Mouse (Mus musculus) cerebellum, postnatal 10 days (tissue): ENCODE measurements at regions not wholly inside any gene's neighbourhood (a gene's known extent, or its start where the extent isn't known, plus 50 kb on each side); places are given as distances from the start of the nearest gene placed in this dataset.

Experiments used
- DNase-seq, 2 experiments: peaks; one replicate each; pipeline ENCODE4 v3.0.0; 2021; ENCODE audit warnings: mixed read lengths in 2 of 2

DNA sequence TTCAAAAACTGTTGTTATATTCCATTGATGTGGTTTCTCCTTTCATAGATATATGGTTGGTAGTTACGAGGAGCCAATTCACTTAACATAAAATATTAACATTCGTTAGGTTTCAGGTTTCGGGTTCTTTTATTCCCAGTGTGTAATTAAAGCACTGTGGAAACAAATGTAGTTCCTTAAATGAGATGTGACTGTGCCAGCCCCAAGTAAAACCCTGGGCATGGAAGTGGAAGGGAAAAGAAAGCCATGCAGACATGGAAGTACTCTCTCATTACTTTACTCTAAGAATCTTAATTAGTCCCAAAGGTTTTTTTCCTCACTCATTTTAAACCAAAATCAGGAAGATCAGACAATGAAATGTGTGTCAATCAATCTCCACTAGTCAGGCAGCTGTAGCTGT is 784.9 kb upstream of the Apob start:
- no peak for DNase-seq

DNA sequence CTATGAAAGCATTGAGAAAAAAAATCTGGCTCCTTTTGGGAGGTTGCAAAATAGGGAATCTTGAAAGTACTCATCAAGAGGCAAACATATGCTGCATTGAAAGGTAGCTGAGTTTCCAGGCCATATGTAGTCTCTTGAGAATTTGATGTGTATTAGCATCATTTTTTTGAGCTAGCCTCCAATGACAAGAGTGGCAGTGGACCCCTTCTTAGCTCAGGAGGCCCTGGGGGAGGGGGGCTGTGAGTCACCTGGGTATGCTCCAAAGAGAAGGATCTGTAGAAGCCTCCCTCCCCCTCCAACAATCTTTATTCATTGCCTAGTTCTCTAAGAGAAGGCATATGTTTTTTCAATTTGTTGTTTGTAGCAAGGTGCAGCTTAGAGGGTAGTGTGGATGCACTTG is 779.4 kb upstream of the Apob start:
- DNase-seq: no peak

DNA sequence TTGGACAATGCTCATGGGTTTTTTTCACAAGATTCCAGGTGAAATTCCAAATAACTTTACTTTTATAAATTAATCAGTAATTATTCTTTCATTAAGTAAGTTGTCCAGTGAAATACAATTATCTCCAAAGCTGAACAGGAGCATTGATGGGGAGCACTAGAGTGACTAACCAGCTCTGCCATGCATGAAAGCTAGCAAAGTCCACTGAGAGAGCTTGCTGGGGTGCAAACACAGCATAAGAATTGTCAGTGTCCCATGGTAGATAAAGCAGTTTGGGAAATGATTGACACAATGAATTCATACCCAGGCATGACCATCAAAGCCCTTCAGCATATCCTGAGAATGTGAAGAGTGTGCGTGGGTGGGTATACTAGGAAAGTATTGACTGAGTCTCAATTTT is 776.6 kb upstream of the Apob start:
- no peak for DNase-seq

DNA sequence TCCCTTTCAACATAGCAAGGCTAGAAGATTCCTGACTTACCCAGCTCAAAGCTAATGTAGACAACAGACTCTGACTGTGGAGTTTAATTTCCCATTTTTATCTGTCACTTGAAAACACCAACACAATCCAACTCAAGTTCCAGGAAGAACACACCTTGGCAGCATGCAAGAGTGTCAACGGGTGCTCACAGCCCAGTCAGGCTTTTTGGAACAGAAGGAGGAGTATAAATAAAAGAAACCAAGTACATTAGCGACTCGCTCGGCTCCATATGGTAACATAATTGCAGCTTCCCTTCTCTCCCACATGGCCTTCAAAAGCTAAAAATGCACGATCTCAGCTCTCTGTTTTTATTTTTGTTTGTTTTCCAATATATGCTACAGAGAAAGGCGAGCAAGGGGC is 761.8 kb upstream of the Apob start:
- DNase-seq: peak; percentile 25 to 42

DNA sequence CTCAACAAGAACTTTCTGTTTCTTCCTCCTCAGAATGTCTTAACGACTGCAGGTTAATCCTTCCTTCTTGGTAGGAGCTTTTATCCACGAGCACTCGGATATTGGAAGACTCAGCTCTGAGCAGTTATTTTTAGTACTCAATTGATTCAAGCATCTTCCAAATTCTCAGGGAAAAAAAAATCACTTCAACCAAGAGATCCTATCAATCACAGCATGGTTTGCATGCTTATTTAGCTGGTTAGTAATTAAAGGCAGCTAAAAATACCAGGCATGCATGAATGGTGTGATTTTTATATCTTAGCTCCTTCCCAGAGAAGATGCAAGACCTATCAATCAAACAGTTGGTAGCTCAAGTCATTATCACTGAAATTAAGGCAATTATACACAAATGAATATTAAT is 759.9 kb upstream of the Apob start:
- DNase-seq: no peak

DNA sequence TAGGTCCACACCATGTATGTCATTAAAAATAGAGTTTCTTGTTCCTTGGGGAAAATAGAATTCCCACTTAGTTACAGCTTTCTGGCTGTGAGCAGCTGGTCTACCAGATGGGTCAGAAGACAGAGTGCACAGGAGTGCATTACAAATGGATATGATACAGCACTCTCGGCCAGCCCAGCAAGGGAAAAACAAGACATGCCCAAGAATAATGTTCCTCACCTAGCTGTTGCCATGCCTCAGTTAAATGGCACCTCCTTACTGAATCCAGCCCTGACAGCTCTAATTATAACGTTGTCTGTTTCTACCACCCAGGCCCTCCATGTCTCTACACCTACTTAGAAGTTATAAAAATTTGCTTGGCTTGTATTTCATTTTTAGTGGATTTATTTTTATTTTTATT is 749.3 kb upstream of the Apob start:
- peak in 1 of 2 experiments; percentile 16 for DNase-seq

DNA sequence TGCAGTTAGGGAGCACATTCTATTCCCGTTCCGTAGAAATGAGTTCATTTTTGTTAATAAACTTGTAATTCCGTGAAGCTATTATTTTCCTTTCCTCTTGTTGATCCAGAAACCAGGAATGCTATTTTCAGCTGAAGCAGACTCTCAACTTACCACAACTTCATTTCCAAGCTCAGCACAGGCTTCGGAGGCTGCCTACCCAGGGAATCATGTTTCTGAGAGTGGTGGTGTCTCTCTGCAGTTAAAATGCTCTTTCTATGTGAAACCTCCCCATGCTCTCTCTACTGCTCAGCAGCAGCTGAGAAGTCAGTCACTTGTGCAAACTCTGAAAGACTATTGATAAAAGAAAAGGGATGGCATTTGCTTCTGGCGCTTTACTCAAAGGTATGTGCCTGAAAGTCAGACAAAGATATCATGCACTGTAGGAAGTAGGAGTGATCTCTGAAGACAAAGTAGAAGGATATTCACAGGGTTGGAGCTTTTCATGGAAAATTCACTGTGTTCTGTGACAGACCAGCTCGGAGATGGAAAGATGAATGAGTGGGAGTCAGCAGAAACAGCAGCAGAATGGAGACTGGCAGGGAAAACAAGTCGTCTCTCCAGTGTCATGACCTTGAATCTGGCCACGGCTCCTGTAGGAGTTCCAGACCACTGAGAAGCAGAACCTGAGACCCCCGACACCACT is 748.8 kb upstream of the Apob start:
- DNase-seq: no peak

DNA sequence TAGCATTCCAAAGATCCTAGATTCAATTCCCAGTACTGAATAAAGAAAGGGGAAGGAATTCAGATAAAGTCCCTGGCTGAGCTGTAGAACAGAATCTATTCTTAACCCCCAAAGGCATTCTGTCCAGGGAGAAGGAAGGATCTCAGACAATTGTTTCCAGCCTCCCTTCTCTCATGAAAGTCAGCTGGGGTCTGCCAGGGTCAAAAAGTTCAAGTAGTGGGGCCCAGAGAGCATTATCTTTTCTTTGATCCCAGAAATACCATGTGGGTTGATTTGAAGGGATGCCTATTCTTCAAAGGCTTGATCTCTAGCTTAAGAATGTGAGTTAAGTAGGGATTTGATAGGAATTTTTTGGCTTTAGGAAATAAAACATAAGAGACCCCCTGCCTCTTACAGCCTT is 727.1 kb upstream of the Apob start:
- DNase-seq: no peak

DNA sequence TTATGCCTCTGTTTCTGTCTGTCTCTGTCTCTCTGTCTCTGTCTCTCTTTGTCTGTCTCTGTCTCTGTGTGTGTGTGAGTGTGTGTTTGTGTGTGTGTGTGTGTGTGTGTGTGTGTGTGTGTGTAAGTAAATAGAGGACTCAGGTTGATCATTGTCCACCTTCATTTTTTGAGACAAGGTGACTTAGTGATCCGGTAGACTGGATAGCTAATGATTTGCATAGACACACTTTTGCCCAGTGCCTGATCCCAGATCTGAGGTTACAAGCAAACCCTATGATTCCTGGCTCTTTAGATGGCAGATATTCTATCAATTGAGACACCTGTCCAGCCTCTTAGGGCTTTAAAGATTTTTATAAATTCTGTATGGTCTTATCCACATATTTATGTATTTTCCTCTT is 706.9 kb upstream of the Apob start:
- DNase-seq: no peak

DNA sequence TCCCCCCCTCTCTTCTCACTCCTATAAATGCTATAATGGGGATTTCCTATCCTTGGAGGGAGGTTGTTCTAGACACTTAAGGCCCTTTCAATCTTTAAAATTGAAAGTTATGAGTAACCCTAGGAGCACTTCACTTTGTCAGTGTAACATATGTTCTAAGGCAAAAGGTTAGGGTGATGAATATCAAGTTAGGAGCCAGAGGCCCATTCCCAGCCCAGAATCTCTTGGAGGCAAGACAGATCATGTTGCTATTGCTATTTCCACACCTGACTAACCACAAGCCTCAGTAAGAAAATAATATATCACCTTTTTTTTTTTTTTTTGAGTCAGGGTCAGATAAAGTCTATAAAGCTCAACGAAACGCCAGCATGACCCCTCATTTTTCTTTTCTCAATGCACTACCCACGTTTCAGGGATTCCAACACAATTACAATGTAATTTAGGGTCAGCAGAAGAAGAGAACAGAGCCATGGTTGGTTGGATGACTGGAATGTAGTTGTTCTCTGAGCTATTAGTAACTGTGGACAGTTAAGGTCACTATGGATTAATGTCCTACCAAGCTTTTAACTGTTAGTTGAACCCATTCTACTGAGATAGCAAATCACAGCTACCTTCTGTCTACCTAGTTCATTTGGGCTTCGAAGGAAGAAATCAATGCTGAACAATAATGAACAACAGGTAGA is 693.0 kb upstream of the Apob start:
- DNase-seq: no peak

DNA sequence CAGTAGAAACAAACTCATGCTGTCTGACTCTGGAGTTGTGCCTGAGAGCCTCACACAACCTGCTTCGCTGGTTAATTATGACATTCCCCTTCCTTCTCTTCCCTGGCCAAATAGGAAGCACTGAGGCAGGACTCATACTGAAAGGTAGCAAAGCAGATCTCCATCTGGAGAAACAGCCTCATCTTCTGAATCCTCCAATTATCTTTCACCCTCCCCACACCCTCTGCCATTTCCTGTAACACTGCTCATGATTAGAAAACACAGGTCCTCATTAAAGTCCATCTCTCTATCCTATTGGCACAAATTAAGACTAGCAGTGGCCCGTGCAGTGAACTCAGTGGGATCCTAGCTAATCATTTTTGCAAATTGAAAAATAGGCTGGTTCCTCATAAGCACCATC is 685.9 kb upstream of the Apob start:
- DNase-seq: peak; percentile 45 to 61

DNA sequence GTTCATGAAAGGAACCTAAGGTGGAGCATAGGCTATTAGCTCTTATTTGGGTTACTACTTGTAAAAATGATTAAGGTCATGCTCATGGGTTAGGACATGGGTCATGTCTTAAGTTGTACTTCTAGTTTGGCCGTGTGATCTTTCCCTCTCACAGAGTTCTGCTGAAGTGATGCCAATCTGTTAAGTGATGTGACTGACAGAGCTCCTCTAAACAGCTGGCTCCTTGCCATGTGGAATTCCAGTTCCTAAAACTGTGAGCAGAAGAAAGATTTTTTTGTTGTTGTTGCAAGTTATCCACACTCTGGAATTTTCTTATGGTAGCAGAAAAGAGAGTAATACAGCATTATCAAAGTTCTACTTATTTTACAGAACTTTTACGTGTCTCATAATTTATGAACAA is 680.4 kb upstream of the Apob start:
- peak; percentile 17 to 35 for DNase-seq

DNA sequence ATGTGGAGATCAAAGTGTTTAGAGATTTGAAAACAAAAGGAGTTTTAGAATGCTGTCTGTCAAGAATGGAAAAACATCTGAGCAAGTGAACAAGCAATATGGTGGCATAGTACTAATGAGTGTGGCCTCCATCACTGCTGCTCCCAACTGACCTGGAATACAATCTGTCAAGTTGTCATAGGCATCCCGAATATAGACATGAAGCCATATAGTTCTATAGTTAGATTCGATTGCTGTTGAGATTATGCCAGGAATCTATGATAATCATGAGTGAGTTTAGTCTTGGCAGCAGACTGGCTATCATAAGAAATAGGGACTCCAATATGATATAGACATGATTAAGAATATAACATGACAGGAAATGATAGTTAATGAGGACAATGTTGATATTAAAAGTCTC is 656.0 kb upstream of the Apob start:
- DNase-seq: no peak

DNA sequence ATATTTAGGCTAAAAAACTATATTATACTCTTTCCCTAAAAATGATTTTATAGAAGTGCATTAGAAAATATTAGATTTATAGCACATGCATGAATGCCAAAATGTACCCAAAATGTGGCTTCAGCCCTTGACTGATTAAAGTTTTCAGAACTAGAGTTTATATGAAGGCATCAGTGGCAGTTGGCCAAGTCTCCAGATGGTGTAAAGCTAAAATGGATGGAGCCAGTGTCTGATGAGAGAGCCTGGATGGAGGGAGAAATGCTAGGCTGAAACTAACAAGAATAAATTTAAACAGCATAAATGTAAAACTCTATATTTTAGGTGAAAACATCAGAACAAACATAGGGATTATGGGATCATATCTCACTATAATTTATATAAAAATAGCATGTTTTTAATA is 648.8 kb upstream of the Apob start:
- peak; percentile 84 for DNase-seq
